Mouse (Mus musculus) inflammation-experienced regulatory T-cells, adult 6 months (primary cell): ENCODE measurements at regions not wholly inside any gene's neighbourhood (a gene's known extent, or its start where the extent isn't known, plus 50 kb on each side); places are given as distances from the start of the nearest gene placed in this dataset.

Experiments
- ATAC-seq: one replicate; pipeline ENCODE4 v1.8.0; 2017

- no peak for ATAC-seq
Measured at GRCm38 (mm10) chr4:114720696-114721095, 100.8 kb upstream of the Gm12830 start.

DNA sequence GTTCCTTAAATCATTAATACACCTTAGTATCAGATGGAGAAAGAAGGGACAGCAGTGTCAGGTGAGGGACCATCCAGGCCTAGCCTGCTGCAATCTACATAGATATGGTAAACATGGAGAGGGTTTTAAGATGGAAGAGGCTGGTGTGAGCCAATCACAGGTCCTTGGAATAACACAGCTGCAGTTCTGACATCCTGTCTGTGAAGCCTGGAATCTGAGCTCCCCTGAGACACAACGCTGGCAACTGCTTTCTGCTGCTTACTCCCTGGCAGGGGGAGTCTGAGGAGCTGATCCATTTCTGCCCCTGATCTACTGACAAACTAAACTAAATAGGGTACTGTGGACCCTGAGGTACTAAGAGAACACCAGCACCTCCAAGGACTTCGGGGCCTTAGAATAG is 100.1 kb upstream of the Gm12830 start:
- ATAC-seq: no peak

- ATAC-seq: no peak
Measured at GRCm38 (mm10) chr4:114728235-114729000, 93.1 kb upstream of the Gm12830 start.

DNA sequence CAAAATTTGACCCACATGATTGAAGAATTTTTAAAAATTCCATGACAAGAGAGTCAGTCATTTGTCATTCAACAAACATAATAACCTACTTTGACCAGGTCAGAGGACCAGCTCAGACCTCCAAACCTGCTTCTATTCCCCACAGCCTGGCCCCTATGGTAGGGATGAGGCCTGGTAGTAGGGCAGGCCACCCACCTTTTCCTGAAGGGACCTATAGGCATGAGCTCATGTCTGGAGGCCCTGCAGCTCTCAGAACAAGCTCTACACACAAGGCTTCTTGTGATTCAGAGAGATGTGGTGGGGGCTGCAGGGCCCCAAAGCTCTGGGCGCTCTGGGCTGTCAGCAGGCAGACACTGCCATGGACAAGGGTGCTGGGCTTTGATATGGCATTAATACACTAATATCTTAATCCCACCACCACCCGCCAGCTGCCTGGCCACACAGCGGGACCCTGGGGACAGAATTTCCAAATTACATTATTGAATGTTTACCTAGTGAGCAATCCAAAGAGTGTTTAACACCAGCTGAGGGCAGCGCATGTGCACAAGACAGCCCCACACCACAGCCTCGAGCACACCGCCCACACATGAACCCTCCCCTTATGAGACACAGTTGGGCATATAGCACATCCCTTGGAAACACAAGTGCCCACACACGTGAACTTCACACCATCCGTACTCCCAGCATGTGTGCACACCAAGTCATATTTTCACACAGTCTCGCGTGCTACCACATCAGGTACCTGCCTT is 88.1 kb upstream of the Gm12830 start:
- no peak for ATAC-seq

DNA sequence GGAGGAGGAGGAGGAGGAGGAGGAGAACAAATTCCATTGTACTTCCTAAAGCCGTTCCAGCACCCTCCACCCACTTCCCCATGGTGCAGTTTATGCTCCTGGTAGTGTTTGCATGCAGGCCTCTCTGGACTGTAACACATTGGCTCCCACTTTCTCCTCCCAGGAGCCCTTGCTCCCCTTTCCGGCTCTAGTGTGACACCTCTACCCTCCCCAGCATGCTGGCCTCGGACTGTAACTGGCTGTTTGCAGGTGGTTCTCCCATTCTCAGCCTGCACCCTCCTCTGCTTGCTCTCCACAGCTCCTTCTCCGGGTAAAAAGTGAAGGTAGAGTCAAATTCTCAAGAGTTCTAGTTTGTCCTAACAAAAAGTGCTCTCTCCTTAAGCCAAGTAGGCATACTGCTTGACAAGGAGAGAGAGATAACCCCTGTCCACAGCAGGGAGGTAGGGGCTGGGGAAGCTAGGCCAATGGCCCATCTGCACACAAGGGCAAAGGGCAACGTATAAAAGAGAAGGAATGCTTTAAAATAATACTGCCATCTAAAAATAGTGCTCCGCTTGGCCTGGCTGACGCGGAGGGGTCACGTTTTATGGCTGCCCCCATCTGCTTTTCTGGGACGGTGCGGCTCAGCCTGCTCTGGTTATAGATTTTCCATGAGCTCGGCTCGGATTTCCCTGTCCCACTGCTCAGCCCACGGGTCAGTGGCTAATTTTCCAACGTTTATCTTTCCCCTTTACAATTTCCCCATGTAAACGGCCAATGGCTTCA is 82.4 kb upstream of the Gm12830 start:
- no peak for ATAC-seq

DNA sequence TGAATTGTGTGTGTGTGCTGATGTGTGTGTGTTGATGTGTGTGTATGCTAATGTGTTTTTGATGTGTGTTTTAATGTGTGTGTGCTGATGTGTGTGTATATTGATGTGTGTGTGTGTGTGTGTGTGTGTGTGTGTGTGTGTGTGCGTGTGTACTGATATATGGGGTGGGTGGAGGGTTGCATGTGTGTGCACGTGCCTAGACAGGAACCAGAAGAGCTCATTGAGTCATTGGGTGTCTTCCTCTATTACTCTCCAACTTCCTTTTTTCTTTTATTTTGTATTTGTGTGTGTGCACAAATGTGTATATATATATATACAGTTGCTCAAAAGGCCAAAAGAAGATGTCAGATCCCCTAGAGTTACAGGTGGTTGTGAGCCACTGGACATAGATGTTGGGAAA is 73.4 kb upstream of the Gm12830 start:
- ATAC-seq: no peak

DNA sequence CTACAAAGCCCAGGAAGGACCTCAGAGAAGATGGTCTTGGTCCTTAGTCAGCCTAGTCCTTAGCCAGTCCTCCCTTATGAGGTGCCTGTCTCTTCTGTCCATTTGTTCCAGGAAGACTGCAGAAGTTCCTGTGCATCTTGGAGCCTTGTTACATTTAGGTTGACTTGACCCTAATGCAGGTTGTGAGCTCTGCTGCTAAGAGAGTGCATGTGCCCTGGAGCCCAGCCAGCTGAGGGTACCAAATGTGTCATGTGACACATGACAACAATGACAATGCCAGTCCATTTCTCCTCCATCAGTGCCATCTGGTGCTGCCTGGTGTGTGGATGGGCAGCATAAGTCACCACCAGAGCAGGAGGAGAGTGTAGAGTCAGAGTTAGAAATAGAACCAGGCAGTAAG is 61.7 kb upstream of the Gm12830 start:
- no peak for ATAC-seq

DNA sequence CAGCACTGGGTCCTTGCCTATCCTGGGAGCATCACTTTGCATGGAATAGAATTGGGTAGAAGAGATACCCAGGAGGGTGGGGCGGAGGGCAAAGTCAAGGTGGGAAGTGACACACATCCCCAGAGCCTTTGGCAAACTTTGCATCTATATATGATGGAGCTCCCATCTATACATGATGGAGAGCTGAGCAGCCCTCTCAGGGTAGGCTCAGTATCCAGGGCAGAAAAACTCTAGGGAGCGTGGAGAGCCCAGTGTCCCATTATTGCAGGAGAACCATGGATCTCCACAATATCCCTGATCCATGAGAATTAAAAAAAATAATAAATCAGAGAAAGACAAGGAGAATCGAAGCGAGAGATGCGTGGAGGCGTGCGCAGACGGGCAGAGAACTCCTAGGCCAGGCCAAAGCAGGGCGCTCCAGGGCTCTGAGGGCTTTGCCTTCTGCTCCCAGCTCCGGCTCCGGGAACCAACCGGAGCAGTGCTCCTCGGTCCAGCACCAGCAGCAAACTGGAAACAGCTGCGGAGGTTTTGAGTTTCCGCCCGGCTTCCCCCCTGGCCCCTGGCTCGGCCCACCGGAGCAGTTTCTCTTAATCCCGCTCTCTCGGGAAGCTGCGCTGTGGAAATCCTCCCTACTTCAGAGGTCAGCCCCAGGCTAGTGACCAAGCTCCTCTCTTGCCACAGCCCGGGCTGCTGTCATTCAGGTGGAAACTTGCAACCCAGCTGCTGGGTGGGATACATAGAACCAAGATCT is 54.7 kb upstream of the Gm12830 start:
- ATAC-seq: no peak
